Mouse (Mus musculus) fibroblast of lung, adult 2 months (primary cell): ENCODE measurements at regions not wholly inside any gene's neighbourhood (a gene's known extent, or its start where the extent isn't known, plus 50 kb on each side); places are given as distances from the start of the nearest gene placed in this dataset.

Experiments
- DNase-seq: peaks from one replicate; pipeline ENCODE4 v3.0.0-alpha.2; 2011; ENCODE audit warnings: low read depth

DNA sequence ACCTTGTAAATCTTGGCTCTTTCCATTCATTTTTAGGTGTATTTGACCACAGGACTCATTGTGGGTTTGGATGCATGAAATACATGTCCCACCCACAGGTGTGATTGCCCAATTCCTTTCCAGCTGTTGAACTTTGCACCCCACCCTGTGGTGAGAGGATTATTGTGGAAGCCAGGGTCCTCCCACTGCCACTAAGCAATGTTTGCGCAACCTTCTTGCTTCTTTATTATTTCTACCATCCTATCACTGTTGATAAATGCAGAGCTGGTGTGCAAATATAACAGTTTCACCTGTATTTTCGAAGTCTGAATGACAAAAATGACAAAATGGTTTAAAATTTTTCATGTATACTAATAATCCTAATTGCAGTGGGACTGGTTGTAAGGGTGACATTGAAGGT lies 315.9 kb upstream of the Vwc2 start:
- peak; percentile 1 for DNase-seq

DNA sequence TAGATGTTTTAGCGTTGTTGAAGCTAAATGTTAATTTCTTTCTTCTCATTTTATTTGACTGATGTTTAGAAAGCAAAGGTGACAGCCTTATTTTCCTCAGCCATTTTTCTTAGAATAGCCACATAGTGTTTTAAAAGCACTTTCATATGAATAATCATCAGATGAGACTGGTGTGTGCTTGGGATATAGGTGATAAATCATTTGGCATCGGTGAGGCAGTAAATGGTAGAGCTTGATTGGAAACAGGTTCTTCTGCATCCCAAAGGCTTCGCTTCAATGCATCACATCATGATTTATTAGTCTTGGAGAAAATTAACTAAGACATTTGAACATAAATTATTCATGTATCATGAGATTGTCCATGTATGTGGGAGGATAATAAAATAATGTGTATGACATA lies 273.8 kb upstream of the Vwc2 start:
- DNase-seq, result no peak

- DNase-seq, result no peak
These were observed 272.9 kb upstream of the Vwc2 start for GRCm38 (mm10) chr11:10841083-10841482.

DNA sequence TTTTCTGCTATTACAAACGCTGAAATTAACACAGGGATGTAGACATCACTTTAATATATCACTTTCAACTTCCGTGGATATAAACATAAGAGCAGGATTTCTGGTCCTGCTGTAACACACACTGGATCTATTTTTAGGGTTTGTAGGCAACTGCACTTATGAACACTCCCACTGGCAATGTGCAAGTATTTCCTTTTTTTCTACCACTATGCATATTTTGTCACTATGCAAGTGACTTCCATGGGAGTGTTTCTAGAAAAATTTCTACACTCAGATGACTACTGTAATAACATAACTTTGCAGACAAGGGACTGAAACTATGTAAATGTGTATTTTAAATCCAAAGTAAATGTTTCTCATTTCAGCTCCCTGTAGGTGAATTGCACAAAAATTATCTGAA lies 241.8 kb upstream of the Vwc2 start:
- no peak for DNase-seq

- DNase-seq, result no peak
These were observed 220.7 kb upstream of the Vwc2 start for GRCm38 (mm10) chr11:10893302-10893701.

DNA sequence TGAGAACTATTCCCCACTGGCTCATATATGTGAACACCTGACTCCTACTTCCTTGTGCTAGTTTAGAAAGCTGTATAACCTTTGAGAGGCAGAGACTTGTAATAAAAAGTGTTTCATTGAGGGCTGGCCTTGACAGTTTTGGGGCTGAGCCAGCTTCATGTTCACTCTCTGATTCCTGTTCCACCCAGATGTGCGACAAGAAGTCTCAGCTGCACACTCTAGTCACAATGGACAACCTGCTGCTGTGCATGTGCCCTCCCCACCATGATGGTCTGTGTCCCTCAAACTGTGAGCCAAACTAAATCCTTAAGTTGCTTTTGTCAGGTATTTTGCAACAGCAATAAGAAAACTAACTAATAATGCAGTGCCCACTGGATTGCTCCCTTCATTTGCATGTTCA lies 190.0 kb upstream of the Vwc2 start:
- no peak for DNase-seq

DNA sequence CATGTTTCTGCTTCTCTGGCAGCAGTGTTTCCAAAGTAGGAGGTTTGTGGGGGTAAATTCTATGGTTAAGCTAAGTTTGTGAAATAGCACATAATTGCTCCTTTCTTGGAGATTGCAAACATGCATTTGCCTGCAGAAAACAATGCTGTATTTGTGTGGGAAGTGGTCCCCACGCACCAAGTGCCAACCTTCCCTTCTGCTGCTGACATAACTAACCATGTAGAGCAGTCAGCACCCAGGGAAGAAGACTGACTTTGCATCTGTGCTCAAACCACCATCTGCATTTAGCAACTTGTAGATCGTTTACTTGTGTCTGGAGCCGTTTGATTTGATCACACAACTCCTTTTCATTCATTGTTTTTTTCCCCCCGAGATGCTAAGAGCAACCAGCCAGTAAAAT lies 161.1 kb upstream of the Vwc2 start:
- no peak for DNase-seq
